In the genomic region with DNA sequence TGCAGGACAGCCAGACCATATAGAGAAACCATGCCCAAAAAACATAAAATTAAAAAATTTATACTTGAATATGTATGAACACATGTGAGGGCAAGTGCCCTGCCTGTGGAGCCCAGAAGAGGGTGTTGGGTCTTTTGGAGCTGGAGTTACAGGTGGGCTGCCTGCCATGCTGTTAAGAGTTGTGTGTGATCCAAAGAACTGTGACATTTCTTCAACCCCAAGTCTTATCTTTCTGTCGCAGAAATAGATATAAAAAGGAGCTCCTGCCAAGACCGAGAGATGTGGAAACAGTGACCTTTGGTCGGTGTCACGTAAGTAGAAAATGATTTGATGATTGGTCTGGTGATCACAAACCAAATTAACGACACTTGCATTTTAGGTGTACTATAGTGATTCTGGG, we compare ENCODE assay signal across 16 mouse cellular contexts. TPM values are rescaled to one million over a fixed set of nuclear protein-coding genes. Genes with fewer than 3 reads are reported as not detected.
DNase-seq lines count a peak whose midpoint lies in the region; ATAC-seq lines count a peak whose summit lies in the region.
"Had no signal": no experiment of that assay in that cellular context is flagged by ENCODE, and none has a peak within 500 bp of the region (broad histone marks: within the 10 kb centered on the region; RNA-seq: fewer than 3 reads in every experiment).

No protein-coding gene starts in this region.

- WGBS in intestine, embryonic 16.5 days, result 65% methylated on average over 5 of the region's 5 CpGs
- 64% methylated on average over 5 of the region's 5 CpGs for WGBS in intestine, embryonic 15.5 days
- WGBS in hindbrain, embryonic 10.5 days, result 89% methylated on average over 5 of the region's 5 CpGs

- H3K27ac ChIP-seq in intestine, embryonic 16.5 days (ENCODE audit: low read length), result peak overlapping the region; percentile 24; the same call in 1 of the 2 replicates
- H3K27ac ChIP-seq in intestine, embryonic 15.5 days, result no peak overlapping the region
- H3K27ac ChIP-seq in hindbrain, embryonic 10.5 days, result no peak overlapping the region

- no peak for ATAC-seq in intestine, embryonic 16.5 days
- ATAC-seq in intestine, embryonic 15.5 days, result no peak
- peak; percentile 34 for ATAC-seq in megakaryocyte progenitor cell, adult 5-6 weeks (replicated peaks; ENCODE audit: poor library complexity)
- ATAC-seq: CD4-positive, CD25-positive, alpha-beta regulatory T cell, adult 4 months; forebrain, postnatal 0 days had no signal

- H3K9me3 ChIP-seq in intestine, embryonic 16.5 days (ENCODE audit: control insufficient read depth, low read length), result no peaks in the 10 kb centered on the region
- H3K9me3 ChIP-seq in intestine, embryonic 15.5 days, result no peaks in the 10 kb centered on the region
- H3K9me3 ChIP-seq in hindbrain, embryonic 10.5 days, result no peaks in the 10 kb centered on the region

- H3K4me3 ChIP-seq in intestine, embryonic 16.5 days (ENCODE audit: low read length), result no peak overlapping the region
- H3K4me3 ChIP-seq in intestine, embryonic 15.5 days (replicated peaks), result no peak overlapping the region
- H3K4me3 ChIP-seq in hindbrain, embryonic 10.5 days, result no peak overlapping the region

- H3K4me1 ChIP-seq in intestine, embryonic 16.5 days (ENCODE audit: control insufficient read depth, insufficient read depth, low read length), result peaks cover 6% of the 10 kb centered on the region
- peaks cover 5% of the 10 kb centered on the region; the same call in 1 of the 2 replicates for H3K4me1 ChIP-seq in intestine, embryonic 15.5 days (replicated peaks)
- H3K4me1 ChIP-seq in hindbrain, embryonic 10.5 days (replicated peaks), result peaks cover 15% of the 10 kb centered on the region

- H3K27me3 ChIP-seq in intestine, embryonic 16.5 days (replicated peaks; ENCODE audit: control insufficient read depth, insufficient read depth, low read length), result no peaks in the 10 kb centered on the region
- no peaks in the 10 kb centered on the region for H3K27me3 ChIP-seq in intestine, embryonic 15.5 days (replicated peaks)
- H3K27me3 ChIP-seq in hindbrain, embryonic 10.5 days (ENCODE audit: insufficient read depth, poor library complexity, severe bottlenecking), result no peaks in the 10 kb centered on the region

- no peak overlapping the region for H3K4me2 ChIP-seq in intestine, embryonic 16.5 days (ENCODE audit: low read depth, low read length)
- no peak overlapping the region for H3K4me2 ChIP-seq in intestine, embryonic 15.5 days (replicated peaks)

- H3K36me3 ChIP-seq in intestine, embryonic 16.5 days (ENCODE audit: control insufficient read depth, insufficient read depth, low read length), result peaks cover 5% of the 10 kb centered on the region; the same call in 1 of the 2 replicates
- peaks cover 3% of the 10 kb centered on the region; the same call in 1 of the 2 replicates for H3K36me3 ChIP-seq in intestine, embryonic 15.5 days
- H3K36me3 ChIP-seq in hindbrain, embryonic 10.5 days, result peaks cover 38% of the 10 kb centered on the region

- H3K9ac ChIP-seq in intestine, embryonic 16.5 days (ENCODE audit: low read depth, low read length), result no peak overlapping the region
- H3K9ac ChIP-seq in intestine, embryonic 15.5 days, result no peak overlapping the region
- H3K9ac ChIP-seq: forebrain, postnatal 0 days had no signal

- peak; percentile 48 for DNase-seq in c-Kit-positive CD71-positive TER-119-negative erythroid progenitor cells, embryonic 14.5 days (ENCODE audit: low read depth)
- peak; percentile 35 for DNase-seq in liver
- no peak for DNase-seq in urinary bladder, postnatal 36 days (ENCODE audit: low spot score in 2 of 2)
- DNase-seq in hindbrain, embryonic 10.5 days (ENCODE audit: low spot score), result no peak
- DNase-seq: adrenal gland, postnatal 25 days; forebrain, postnatal 0 days; gastrocnemius, postnatal 25 days; lung, adult 18-20 months; lung, postnatal 4 days; midbrain, embryonic 14.5 days had no signal

RNA-seq across cellular contexts. Expression of gene Vti1b, which starts 1.3 kb away (rescaled TPM):
- polyA plus RNA-seq in intestine, embryonic 16.5 days (2015; fragmentation: Nextera tagmentation; extraction: Ambion mirVana), result 111 and 117 TPM in 2 replicates
- polyA plus RNA-seq in intestine, embryonic 15.5 days (2015; fragmentation: Nextera tagmentation; extraction: Ambion mirVana), result 106 and 111 TPM in 2 replicates
- 16.5 and 19.2 TPM in 2 replicates for total RNA-seq in megakaryocyte progenitor cell, adult 5-6 weeks (2015)
- total RNA-seq in megakaryocyte progenitor cell, adult 5-6 weeks (2017), result 168 and 177 TPM in 2 replicates
- 105 and 109 TPM in 2 replicates for polyA plus RNA-seq in hindbrain, embryonic 10.5 days (2016; fragmentation: Nextera tagmentation; extraction: Ambion mirVana)

RNA-seq across cellular contexts. Expression of gene Rdh11, which starts 18.4 kb away (rescaled TPM):
- polyA plus RNA-seq in intestine, embryonic 16.5 days (2015; fragmentation: Nextera tagmentation; extraction: Ambion mirVana), result 37.4 and 39.0 TPM in 2 replicates
- 34.7 and 38.9 TPM in 2 replicates for polyA plus RNA-seq in intestine, embryonic 15.5 days (2015; fragmentation: Nextera tagmentation; extraction: Ambion mirVana)
- 14.4 and 15.7 TPM in 2 replicates for total RNA-seq in megakaryocyte progenitor cell, adult 5-6 weeks (2015)
- total RNA-seq in megakaryocyte progenitor cell, adult 5-6 weeks (2017), result 18.7 and 21.7 TPM in 2 replicates
- polyA plus RNA-seq in hindbrain, embryonic 10.5 days (2016; fragmentation: Nextera tagmentation; extraction: Ambion mirVana), result 23.8 and 25.6 TPM in 2 replicates

RNA-seq across cellular contexts. Expression of gene Rdh12, which starts 35.0 kb away (rescaled TPM):
- polyA plus RNA-seq in intestine, embryonic 16.5 days (2015; fragmentation: Nextera tagmentation; extraction: Ambion mirVana), result 0.94 and 1.2 TPM in 2 replicates
- 1.3 and 1.4 TPM in 2 replicates for polyA plus RNA-seq in intestine, embryonic 15.5 days (2015; fragmentation: Nextera tagmentation; extraction: Ambion mirVana)
- total RNA-seq in megakaryocyte progenitor cell, adult 5-6 weeks (2015), result 7.0 and 9.1 TPM in 2 replicates
- 7.1 and 10.5 TPM in 2 replicates for total RNA-seq in megakaryocyte progenitor cell, adult 5-6 weeks (2017)
- 1.6 TPM in 2 replicates for polyA plus RNA-seq in hindbrain, embryonic 10.5 days (2016; fragmentation: Nextera tagmentation; extraction: Ambion mirVana)

RNA-seq across cellular contexts. Expression of gene Arg2, which starts 43.1 kb away (rescaled TPM):
- polyA plus RNA-seq in intestine, embryonic 16.5 days (2015; fragmentation: Nextera tagmentation; extraction: Ambion mirVana), result 0.75 and 0.82 TPM in 2 replicates
- 0.55 and 1.1 TPM in 2 replicates for polyA plus RNA-seq in intestine, embryonic 15.5 days (2015; fragmentation: Nextera tagmentation; extraction: Ambion mirVana)
- total RNA-seq in megakaryocyte progenitor cell, adult 5-6 weeks (2015), result 0.54 and 0.93 TPM in 2 replicates
- total RNA-seq in megakaryocyte progenitor cell, adult 5-6 weeks (2017), result 0.04 and 0.34 TPM in 2 replicates
- polyA plus RNA-seq in hindbrain, embryonic 10.5 days (2016; fragmentation: Nextera tagmentation; extraction: Ambion mirVana), result 4.4 TPM in 2 replicates
- total RNA-seq: gastrocnemius, postnatal 25 days; heart, postnatal 25 days had no signal
- polyA plus RNA-seq: erythroblast, embryonic 14.5 days had no signal

Comparison
In these comparisons a context has a peak if more than half of its experiments do, and no peak if none do; other contexts are left out.
1. DNase-seq: peak in c-Kit-positive CD71-positive TER-119-negative erythroid progenitor cells, embryonic 14.5 days (single experiment) and liver (single experiment); none in urinary bladder, postnatal 36 days (0 of 2) and hindbrain, embryonic 10.5 days (single experiment).